Mouse (Mus musculus): Measurements from ENCODE around the gene Plcb1. TPM values are rescaled to one million over a fixed set of nuclear protein-coding genes. Genes with fewer than 3 reads are reported as not detected.

The Plcb1 gene
- polyA plus RNA-seq, 1 experiment: 0.55 TPM

DNA sequence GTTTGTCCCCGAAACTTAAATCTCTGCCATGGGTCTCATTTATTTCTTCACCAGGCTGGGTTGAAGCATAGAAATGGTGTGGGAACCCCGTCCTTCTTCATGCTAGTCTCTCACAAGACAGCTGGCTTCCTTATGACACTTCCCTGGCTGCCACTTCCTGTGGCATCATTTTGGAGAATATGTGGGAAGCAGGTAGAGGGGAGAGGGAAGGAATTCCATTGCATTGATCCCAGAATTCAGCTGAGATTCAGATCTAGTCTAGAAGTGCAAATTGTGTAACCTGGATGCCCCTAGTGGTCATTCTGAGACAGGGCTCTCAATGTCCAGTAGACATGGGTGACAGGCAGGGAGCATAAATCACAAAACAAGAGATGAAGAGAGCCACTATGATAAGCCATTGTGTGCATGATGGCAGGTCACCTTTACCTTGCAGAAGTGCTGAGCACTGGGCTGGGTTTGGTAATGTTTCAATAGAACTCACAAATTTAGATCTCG, 466.0 kb downstream of the Plcb1 start:
- Histone ChIP-seq H3K36me3 (ENCODE audit: control insufficient read depth, insufficient read depth) (no peaks in the 10 kb centered on the region), H3K79me2 (ENCODE audit: control insufficient read depth, insufficient read depth) (no peaks in the 10 kb centered on the region), H3K79me3 (ENCODE audit: low read depth) (no peaks in the 10 kb centered on the region), H3ac (ENCODE audit: control insufficient read depth, insufficient read length, low read depth) (no peak overlapping the region), H3K27me3 (ENCODE audit: control insufficient read depth, insufficient read depth, insufficient read length) (no peaks in the 10 kb centered on the region), H3K4me3 (ENCODE audit: insufficient read depth, poor library complexity, severe bottlenecking) (no peak overlapping the region)
- TF ChIP-seq MAX (IDR thresholded peaks at IDR 0.05) (no peak), CTCF (IDR thresholded peaks at IDR 0.05; ENCODE audit: control insufficient read depth, insufficient read depth, insufficient read length) (no peak), MYOD1 (IDR thresholded peaks at IDR 0.05; ENCODE audit: control insufficient read depth, insufficient read length, low read depth) (no peak), CEBPB (IDR thresholded peaks at IDR 0.05; ENCODE audit: low read depth) (no peak), MYOG (IDR thresholded peaks at IDR 0.05; ENCODE audit: control insufficient read depth, extremely low read depth, insufficient read length) (no peak), FOSL1 (IDR thresholded peaks at IDR 0.05; ENCODE audit: insufficient read depth, low read length, poor library complexity, severe bottlenecking) (no peak), USF1 (IDR thresholded peaks at IDR 0.05; ENCODE audit: low read depth) (no peak)

- Histone ChIP-seq H3K79me3 (ENCODE audit: low read depth) (no peaks in the 10 kb centered on the region), H3K79me2 (ENCODE audit: control insufficient read depth, insufficient read depth) (no peaks in the 10 kb centered on the region), H3K27me3 (ENCODE audit: control insufficient read depth, insufficient read depth, insufficient read length) (no peaks in the 10 kb centered on the region), H3ac (ENCODE audit: control insufficient read depth, insufficient read length, low read depth) (no peak overlapping the region), H3K4me3 (ENCODE audit: insufficient read depth, poor library complexity, severe bottlenecking) (no peak overlapping the region), H3K36me3 (ENCODE audit: control insufficient read depth, insufficient read depth) (no peaks in the 10 kb centered on the region)
- TF ChIP-seq CEBPB (IDR thresholded peaks at IDR 0.05; ENCODE audit: low read depth) (no peak), MYOG (IDR thresholded peaks at IDR 0.05; ENCODE audit: control insufficient read depth, extremely low read depth, insufficient read length) (no peak), USF1 (IDR thresholded peaks at IDR 0.05; ENCODE audit: low read depth) (no peak), CTCF (IDR thresholded peaks at IDR 0.05; ENCODE audit: control insufficient read depth, insufficient read depth, insufficient read length) (no peak), MAX (IDR thresholded peaks at IDR 0.05) (no peak), MYOD1 (IDR thresholded peaks at IDR 0.05; ENCODE audit: control insufficient read depth, insufficient read length, low read depth) (no peak), FOSL1 (IDR thresholded peaks at IDR 0.05; ENCODE audit: insufficient read depth, low read length, poor library complexity, severe bottlenecking) (no peak)
Observed at GRCm38 (mm10) chr2:135259136-135259535, 473.3 kb downstream of the Plcb1 start.

- no peaks in the 10 kb centered on the region for H3K79me3 ChIP-seq (ENCODE audit: low read depth)
Observed at GRCm38 (mm10) chr2:135263943-135264342, 478.1 kb downstream of the Plcb1 start.

DNA sequence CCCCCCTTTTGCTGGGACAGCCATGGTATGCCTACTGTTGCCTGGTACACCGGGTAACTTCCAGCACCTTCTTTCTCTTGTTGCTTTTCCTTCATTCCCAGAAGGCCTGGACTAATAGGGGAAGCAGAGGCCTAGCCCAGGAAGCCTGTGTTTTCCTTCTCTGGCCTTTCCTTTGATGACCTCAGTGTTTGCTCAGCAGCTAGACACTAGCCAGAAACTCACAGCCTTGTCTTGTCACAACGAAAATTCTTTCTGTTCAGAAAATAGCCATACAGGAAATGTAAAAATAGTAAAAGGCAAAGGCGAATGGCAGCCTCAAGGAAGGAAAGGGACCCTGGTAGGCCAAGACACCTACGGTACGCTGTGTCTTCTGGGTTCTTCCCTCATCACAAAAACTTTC, 489.1 kb downstream of the Plcb1 start:
- Histone ChIP-seq H3K4me3 (ENCODE audit: insufficient read depth, poor library complexity, severe bottlenecking) (no peak overlapping the region), H3K27me3 (ENCODE audit: control insufficient read depth, insufficient read depth, insufficient read length) (no peaks in the 10 kb centered on the region), H3ac (ENCODE audit: control insufficient read depth, insufficient read length, low read depth) (no peak overlapping the region), H3K79me3 (ENCODE audit: low read depth) (no peaks in the 10 kb centered on the region), H3K79me2 (ENCODE audit: control insufficient read depth, insufficient read depth) (no peaks in the 10 kb centered on the region), H3K36me3 (ENCODE audit: control insufficient read depth, insufficient read depth) (no peaks in the 10 kb centered on the region)
- TF ChIP-seq USF1 (IDR thresholded peaks at IDR 0.05; ENCODE audit: low read depth) (no peak), CEBPB (IDR thresholded peaks at IDR 0.05; ENCODE audit: low read depth) (no peak), MYOD1 (IDR thresholded peaks at IDR 0.05; ENCODE audit: control insufficient read depth, insufficient read length, low read depth) (no peak), CTCF (IDR thresholded peaks at IDR 0.05; ENCODE audit: control insufficient read depth, insufficient read depth, insufficient read length) (no peak), FOSL1 (IDR thresholded peaks at IDR 0.05; ENCODE audit: insufficient read depth, low read length, poor library complexity, severe bottlenecking) (no peak), MYOG (IDR thresholded peaks at IDR 0.05; ENCODE audit: control insufficient read depth, extremely low read depth, insufficient read length) (no peak), MAX (IDR thresholded peaks at IDR 0.05) (no peak)

More at GRCm38 (mm10) chr2:135263943-135264342, 478.1 kb downstream of the Plcb1 start:
- no peak overlapping the region for H3K4me3 ChIP-seq (ENCODE audit: insufficient read depth, poor library complexity, severe bottlenecking)
- TF ChIP-seq MYOD1 (IDR thresholded peaks at IDR 0.05; ENCODE audit: control insufficient read depth, insufficient read length, low read depth) (no peak), CTCF (IDR thresholded peaks at IDR 0.05; ENCODE audit: control insufficient read depth, insufficient read depth, insufficient read length) (no peak), MAX (IDR thresholded peaks at IDR 0.05) (no peak), USF1 (IDR thresholded peaks at IDR 0.05; ENCODE audit: low read depth) (no peak), MYOG (IDR thresholded peaks at IDR 0.05; ENCODE audit: control insufficient read depth, extremely low read depth, insufficient read length) (no peak), FOSL1 (IDR thresholded peaks at IDR 0.05; ENCODE audit: insufficient read depth, low read length, poor library complexity, severe bottlenecking) (no peak), CEBPB (IDR thresholded peaks at IDR 0.05; ENCODE audit: low read depth) (no peak)
- no peak overlapping the region for H3ac ChIP-seq (ENCODE audit: control insufficient read depth, insufficient read length, low read depth)
- no peaks in the 10 kb centered on the region for H3K36me3 ChIP-seq (ENCODE audit: control insufficient read depth, insufficient read depth)
- H3K27me3 ChIP-seq (ENCODE audit: control insufficient read depth, insufficient read depth, insufficient read length): no peaks in the 10 kb centered on the region
- H3K79me2 ChIP-seq (ENCODE audit: control insufficient read depth, insufficient read depth): no peaks in the 10 kb centered on the region

- Histone ChIP-seq H3ac (ENCODE audit: control insufficient read depth, insufficient read length, low read depth) (no peak overlapping the region), H3K36me3 (ENCODE audit: control insufficient read depth, insufficient read depth) (no peaks in the 10 kb centered on the region), H3K4me3 (ENCODE audit: insufficient read depth, poor library complexity, severe bottlenecking) (no peak overlapping the region), H3K79me3 (ENCODE audit: low read depth) (no peaks in the 10 kb centered on the region), H3K79me2 (ENCODE audit: control insufficient read depth, insufficient read depth) (no peaks in the 10 kb centered on the region), H3K27me3 (ENCODE audit: control insufficient read depth, insufficient read depth, insufficient read length) (no peaks in the 10 kb centered on the region)
- no peak for TF ChIP-seq MAX (IDR thresholded peaks at IDR 0.05)
- no peak for TF ChIP-seq CEBPB (IDR thresholded peaks at IDR 0.05; ENCODE audit: low read depth)
- no peak for TF ChIP-seq FOSL1 (IDR thresholded peaks at IDR 0.05; ENCODE audit: insufficient read depth, low read length, poor library complexity, severe bottlenecking)
- TF ChIP-seq MYOD1 (IDR thresholded peaks at IDR 0.05; ENCODE audit: control insufficient read depth, insufficient read length, low read depth): no peak
- no peak for TF ChIP-seq MYOG (IDR thresholded peaks at IDR 0.05; ENCODE audit: control insufficient read depth, extremely low read depth, insufficient read length)
- TF ChIP-seq CTCF (IDR thresholded peaks at IDR 0.05; ENCODE audit: control insufficient read depth, insufficient read depth, insufficient read length): no peak
Observed at GRCm38 (mm10) chr2:135278506-135278905, 492.6 kb downstream of the Plcb1 start.
